Mouse (Mus musculus) C2C12 (cell line): ENCODE results near the gene Rufy3. TPM values are rescaled to one million over a fixed set of nuclear protein-coding genes. Genes with fewer than 3 reads are reported as not detected.

Experiments
- H3K27me3 ChIP-seq: one replicate; pipeline ENCODE4 v1.6.1; 2011; ENCODE audit not compliant: control insufficient read depth, insufficient read depth, insufficient read length
- H3K36me3 ChIP-seq: one replicate; pipeline ENCODE4 v1.6.1; 2011; ENCODE audit not compliant: control insufficient read depth, insufficient read depth
- H3K4me3 ChIP-seq: one replicate; pipeline ENCODE4 v1.5.1; 2011; ENCODE audit warnings: mild to moderate bottlenecking, control low read depth; ENCODE audit not compliant: poor library complexity, insufficient read depth, severe bottlenecking
- H3K79me2 ChIP-seq: one replicate; pipeline ENCODE4 v1.6.1; 2011; ENCODE audit not compliant: control insufficient read depth, insufficient read depth
- H3K79me3 ChIP-seq: one replicate; pipeline ENCODE4 v1.6.1; 2011; ENCODE audit warnings: low read depth, control low read depth
- H3ac ChIP-seq: one replicate; pipeline ENCODE3; 2011; ENCODE audit warnings: low read depth; ENCODE audit not compliant: control insufficient read depth, insufficient read length
- CEBPB ChIP-seq: IDR thresholded peaks from one replicate; pipeline ENCODE4 v1.6.1; 2011; ENCODE audit warnings: low read depth, mild to moderate bottlenecking, control low read depth, moderate library complexity
- CTCF ChIP-seq: IDR thresholded peaks from one replicate; pipeline ENCODE4 v1.5.1; 2011; ENCODE audit not compliant: control insufficient read depth, insufficient read depth, insufficient read length
- FOSL1 ChIP-seq: IDR thresholded peaks from one replicate; pipeline ENCODE4 v1.8.0; 2011; ENCODE audit warnings: mild to moderate bottlenecking, low read length; ENCODE audit not compliant: poor library complexity, insufficient read depth, severe bottlenecking
- MAX ChIP-seq: IDR thresholded peaks from one replicate; pipeline ENCODE4 v1.6.1; 2011; ENCODE audit warnings: mild to moderate bottlenecking, control low read depth
- MYOD1 ChIP-seq: IDR thresholded peaks from one replicate; pipeline ENCODE4 v1.6.1; 2011; ENCODE audit warnings: low read depth; ENCODE audit not compliant: control insufficient read depth, insufficient read length
- MYOG ChIP-seq: IDR thresholded peaks from one replicate; pipeline ENCODE4 v1.6.1; 2011; ENCODE audit not compliant: control insufficient read depth, insufficient read length; ENCODE audit errors: extremely low read depth
- USF1 ChIP-seq: IDR thresholded peaks from one replicate; pipeline ENCODE4 v1.6.1; 2011; ENCODE audit warnings: low read depth, mild to moderate bottlenecking, control low read depth, moderate library complexity
- polyA plus RNA-seq: library from polyadenylated mRNA; unstranded; fragments of >200 nt; fragmentation: generic; extraction: Trizol; gene quantifications from one replicate; pipeline ENCODE4 v1.2.1, GENCODE M21; 2012; ENCODE audit warnings: missing spikeins

Gene Rufy3
- polyA plus RNA-seq, 1 experiment: 3.5 TPM

DNA sequence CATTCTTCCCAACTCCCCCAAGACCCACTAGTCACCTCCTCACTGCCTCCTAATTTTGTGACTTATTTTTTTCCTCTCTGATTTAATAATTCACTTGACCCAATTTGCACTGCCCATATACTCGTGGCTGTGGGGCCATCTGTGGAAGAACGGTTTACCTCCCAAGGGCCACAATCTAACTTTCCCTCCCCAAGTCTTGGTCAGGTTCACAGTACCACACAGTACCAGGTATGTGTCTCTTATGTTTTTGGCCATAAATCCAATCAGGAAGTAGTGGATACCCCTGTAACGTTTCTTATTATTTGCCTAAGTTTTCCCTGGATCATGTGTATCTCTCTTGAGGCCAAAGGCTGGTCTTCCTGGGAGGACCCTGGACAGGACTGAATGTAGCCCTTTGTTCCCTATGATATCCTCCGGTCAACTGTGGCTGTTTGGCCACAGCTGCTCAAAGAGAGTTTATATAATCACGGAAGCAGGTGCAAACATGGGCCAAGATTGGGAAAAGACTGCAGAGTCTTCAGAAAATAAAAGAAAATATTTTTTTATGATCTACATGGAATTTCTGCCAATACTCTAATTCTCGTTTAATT is 126.8 kb downstream of the Rufy3 start:
- Histone ChIP-seq H3K27me3 (no peaks in the 10 kb centered on the region), H3K79me3 (no peaks in the 10 kb centered on the region)
- TF ChIP-seq USF1 (no peak), MAX (no peak), FOSL1 (no peak), CEBPB (no peak), MYOD1 (no peak), MYOG (no peak), CTCF (no peak)

GRCm38 (mm10) chr5:88692586-88692985 is 127.7 kb downstream of the Rufy3 start:
- no peaks in the 10 kb centered on the region for H3K79me2 ChIP-seq
- no peak for TF ChIP-seq CTCF
- TF ChIP-seq MAX: no peak
- TF ChIP-seq FOSL1: no peak
- TF ChIP-seq MYOG: no peak
- TF ChIP-seq CEBPB: no peak
- no peak for TF ChIP-seq USF1
- no peak for TF ChIP-seq MYOD1
- no peak overlapping the region for H3ac ChIP-seq
- no peaks in the 10 kb centered on the region for H3K27me3 ChIP-seq
- no peaks in the 10 kb centered on the region for H3K79me3 ChIP-seq
- H3K4me3 ChIP-seq: no peak overlapping the region
- H3K36me3 ChIP-seq: no peaks in the 10 kb centered on the region

More for the DNA sequence above, 126.8 kb downstream of the Rufy3 start:
- H3K79me2 ChIP-seq: no peaks in the 10 kb centered on the region
- no peak overlapping the region for H3K4me3 ChIP-seq
- H3K36me3 ChIP-seq: no peaks in the 10 kb centered on the region
- H3ac ChIP-seq: no peak overlapping the region

DNA sequence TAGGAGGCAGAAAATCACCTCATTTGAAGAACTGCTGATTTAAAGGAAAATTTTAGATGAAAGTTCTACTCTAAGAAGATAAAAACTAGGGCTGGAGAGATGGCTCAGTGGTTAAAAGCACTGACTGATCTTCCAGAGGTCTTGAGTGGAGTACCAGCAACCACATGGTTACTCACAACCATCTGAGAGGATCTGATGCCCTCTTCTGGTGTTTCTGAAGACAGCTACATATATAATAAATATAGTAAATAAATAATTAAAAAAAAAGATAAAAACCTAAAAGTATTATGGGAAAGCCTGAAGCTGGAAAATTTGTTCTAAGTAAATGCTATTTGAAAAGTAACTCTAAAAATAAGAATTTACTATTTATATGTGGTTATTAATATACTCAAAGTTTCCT is 128.2 kb downstream of the Rufy3 start:
- TF ChIP-seq MYOD1 (no peak), CTCF (no peak), MYOG (no peak), FOSL1 (no peak), MAX (no peak), CEBPB (no peak), USF1 (no peak)
- H3K4me3 ChIP-seq: no peak overlapping the region
- H3K79me3 ChIP-seq: no peaks in the 10 kb centered on the region
- no peaks in the 10 kb centered on the region for H3K27me3 ChIP-seq
- H3ac ChIP-seq: no peak overlapping the region
- no peaks in the 10 kb centered on the region for H3K79me2 ChIP-seq
- H3K36me3 ChIP-seq: no peaks in the 10 kb centered on the region

GRCm38 (mm10) chr5:88697291-88697690 is 132.5 kb downstream of the Rufy3 start:
- Histone ChIP-seq H3K4me3 (no peak overlapping the region), H3K27me3 (no peaks in the 10 kb centered on the region), H3K79me3 (no peaks in the 10 kb centered on the region), H3K36me3 (no peaks in the 10 kb centered on the region), H3K79me2 (no peaks in the 10 kb centered on the region), H3ac (no peak overlapping the region)
- no peak for TF ChIP-seq CTCF
- TF ChIP-seq MYOD1: no peak
- no peak for TF ChIP-seq CEBPB
- TF ChIP-seq MAX: no peak
- no peak for TF ChIP-seq MYOG
- no peak for TF ChIP-seq USF1
- TF ChIP-seq FOSL1: no peak

GRCm38 (mm10) chr5:88699251-88699913 is 134.5 kb downstream of the Rufy3 start:
- H3ac ChIP-seq: no peak overlapping the region
- no peaks in the 10 kb centered on the region for H3K79me2 ChIP-seq
- H3K36me3 ChIP-seq: no peaks in the 10 kb centered on the region
- TF ChIP-seq MYOG (no peak), FOSL1 (no peak), CTCF (no peak), USF1 (no peak), CEBPB (no peak), MAX (no peak), MYOD1 (no peak)
- no peaks in the 10 kb centered on the region for H3K27me3 ChIP-seq
- no peaks in the 10 kb centered on the region for H3K79me3 ChIP-seq
- H3K4me3 ChIP-seq: no peak overlapping the region

Other genes with a start within 250 kb of the Rufy3 start
- not detected for gene Prol1, start 247.7 kb upstream of the Rufy3 start, polyA plus RNA-seq
- gene Amtn, start 188.9 kb upstream of the Rufy3 start, polyA plus RNA-seq: not detected
- gene Ambn, start 109.0 kb upstream of the Rufy3 start, polyA plus RNA-seq: not detected
- not detected for gene Enam, start 77.1 kb upstream of the Rufy3 start, polyA plus RNA-seq
- not detected for gene Jchain, start 37.1 kb upstream of the Rufy3 start, polyA plus RNA-seq
- gene Utp3, start 10.6 kb upstream of the Rufy3 start, polyA plus RNA-seq: 43.7 TPM
- 30.2 TPM for gene Grsf1, start 111.1 kb downstream of the Rufy3 start, polyA plus RNA-seq
- 5.5 TPM for gene Mob1b, start 155.8 kb downstream of the Rufy3 start, polyA plus RNA-seq
- gene Dck, start 200.0 kb downstream of the Rufy3 start, polyA plus RNA-seq: 14.1 TPM